8 mouse cellular contexts compared by ENCODE assay signal in the genomic region with DNA sequence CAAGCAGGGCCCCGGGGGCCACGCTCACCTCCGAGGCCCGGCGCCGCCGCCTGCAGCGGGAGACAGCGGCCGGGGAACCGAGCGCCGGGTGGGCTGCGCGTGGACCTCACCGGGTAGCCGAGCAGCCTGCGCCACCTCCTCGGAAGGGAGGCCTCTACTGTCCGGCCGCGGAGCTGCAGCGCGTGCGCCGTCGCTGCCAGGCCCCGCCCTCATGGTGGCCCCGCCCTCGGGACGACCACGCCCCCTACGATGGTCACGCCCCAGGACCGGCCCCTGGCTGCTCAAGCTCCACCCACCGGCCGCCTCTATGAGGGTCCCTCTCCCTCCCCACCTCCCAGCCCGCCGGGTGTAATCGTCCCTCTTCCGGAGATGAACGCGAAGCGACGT. TPM values are rescaled to one million over a fixed set of nuclear protein-coding genes. Genes with fewer than 3 reads are reported as not detected.
DNase-seq lines count a peak whose midpoint lies in the region; ATAC-seq and TF ChIP-seq lines count a peak whose summit lies in the region.

No protein-coding gene starts in this region.

- ATAC-seq in heart, embryonic 13.5 days (ENCODE audit: extremely low read depth, insufficient number of reproducible peaks, low FRiP score, low TSS enrichment), result peak; percentile 78; the same call in 1 of the 2 replicates
- ATAC-seq in kidney, postnatal 0 days (replicated peaks; ENCODE audit: low FRiP score, low read depth), result peak; percentile 91
- ATAC-seq in monocyte, adult 5-6 weeks (replicated peaks; ENCODE audit: insufficient number of reproducible peaks, low FRiP score, low TSS enrichment, poor library complexity, severe bottlenecking), result peak; percentile 71

- TF ChIP-seq CTCF in kidney, postnatal 0 days (IDR thresholded peaks at IDR 0.05; ENCODE audit: low read depth), result peak; percentile 60
- peak; percentile 78 for TF ChIP-seq CTCF in liver, adult 2 months (IDR thresholded peaks at IDR 0.05; ENCODE audit: low read depth, low read length)

- peaks cover 45% of the 10 kb centered on the region for H3K27me3 ChIP-seq in heart, embryonic 13.5 days (replicated peaks)
- H3K27me3 ChIP-seq in kidney, postnatal 0 days (ENCODE audit: insufficient read depth, low read length), result peaks cover 16% of the 10 kb centered on the region
- no peaks in the 10 kb centered on the region for H3K27me3 ChIP-seq in liver, adult 2 months (ENCODE audit: control insufficient read depth, insufficient read depth, low read length)

- under 1% methylated on average over 45 of the region's 45 CpGs for WGBS in heart, embryonic 13.5 days
- WGBS in kidney, postnatal 0 days, result under 1% methylated on average over 42 of the region's 45 CpGs
- WGBS in liver, adult 2 months, result 1% methylated on average over 43 of the region's 45 CpGs

- peak overlapping the region; percentile 87 for H3K9ac ChIP-seq in heart, embryonic 13.5 days
- H3K9ac ChIP-seq in kidney, postnatal 0 days (ENCODE audit: low read depth, low read length), result peak overlapping the region; percentile 55
- peak overlapping the region; percentile 83 for H3K9ac ChIP-seq in liver, adult 2 months (ENCODE audit: low read depth, low read length)

- no peak for TF ChIP-seq POLR2A in liver, adult 2 months (IDR thresholded peaks at IDR 0.05; ENCODE audit: extremely low read depth, insufficient read depth, low read length)

- H3K4me1 ChIP-seq in heart, embryonic 13.5 days, result peaks cover 11% of the 10 kb centered on the region
- H3K4me1 ChIP-seq in kidney, postnatal 0 days (replicated peaks; ENCODE audit: insufficient read depth, low read length), result peaks cover 7% of the 10 kb centered on the region; the same call in 1 of the 2 replicates
- no peaks in the 10 kb centered on the region; the same call in 1 of the 2 replicates for H3K4me1 ChIP-seq in liver, adult 2 months (ENCODE audit: control insufficient read depth, insufficient read depth, low read length)

- no peaks in the 10 kb centered on the region for H3K36me3 ChIP-seq in heart, embryonic 13.5 days
- no peaks in the 10 kb centered on the region for H3K36me3 ChIP-seq in kidney, postnatal 0 days (ENCODE audit: insufficient read depth, low read length)
- no peaks in the 10 kb centered on the region for H3K36me3 ChIP-seq in liver, adult 2 months (ENCODE audit: control insufficient read depth, insufficient read depth, low read length)

- H3K4me3 ChIP-seq in heart, embryonic 13.5 days, result peak overlapping the region; percentile 70
- H3K4me3 ChIP-seq in kidney, postnatal 0 days (replicated peaks; ENCODE audit: low read depth, low read length), result peak overlapping the region; percentile 47
- peak overlapping the region; percentile 55 for H3K4me3 ChIP-seq in liver, adult 2 months (ENCODE audit: insufficient read depth, low read depth, low read length)

- H3K9me3 ChIP-seq in heart, embryonic 13.5 days, result no peaks in the 10 kb centered on the region
- H3K9me3 ChIP-seq in kidney, postnatal 0 days (replicated peaks; ENCODE audit: low read length), result no peaks in the 10 kb centered on the region

- H3K27ac ChIP-seq in heart, embryonic 13.5 days (replicated peaks), result no peak overlapping the region
- H3K27ac ChIP-seq in kidney, postnatal 0 days, result no peak overlapping the region
- no peak overlapping the region for H3K27ac ChIP-seq in liver, adult 2 months (replicated peaks; ENCODE audit: insufficient read depth, low read depth, low read length)

- peak overlapping the region; percentile 100 for H3K4me2 ChIP-seq in heart, embryonic 13.5 days
- peak overlapping the region; percentile 97 for H3K4me2 ChIP-seq in kidney, postnatal 0 days (ENCODE audit: low read length)

- H3K79me2 ChIP-seq in liver, adult 2 months (ENCODE audit: control insufficient read depth, insufficient read depth, low read length), result no peaks in the 10 kb centered on the region

- peak; percentile 61 for DNase-seq in CD4-positive helper T cell, adult 2 months (ENCODE audit: low read depth, low spot score)
- peak; percentile 33 for DNase-seq in c-Kit-positive CD71-negative TER-119-negative erythroid progenitor cells, embryonic 14.5 days (ENCODE audit: low read depth)
- peak; percentile 22 for DNase-seq in fibroblast of lung, adult 2 months (ENCODE audit: low read depth)
- DNase-seq in kidney, postnatal 0 days (ENCODE audit: low spot score), result peak; percentile 87
- peak; percentile 36 for DNase-seq in liver, adult 2 months (ENCODE audit: extremely low read depth, low read depth, low spot score)
- DNase-seq in spleen, postnatal 36 days (ENCODE audit: low spot score in 2 of 2), result peak; percentile 43 to 47

RNA-seq across cellular contexts. Expression of gene Gm17304, which starts 34.3 kb away (rescaled TPM):
- polyA plus RNA-seq in heart, embryonic 13.5 days (2015; fragmentation: Nextera tagmentation; extraction: Ambion mirVana), result not detected in 2 replicates
- polyA plus RNA-seq in kidney, postnatal 0 days (2015; fragmentation: Nextera tagmentation; extraction: Ambion mirVana), result not detected in 2 replicates
- not detected in 2 replicates for total RNA-seq in liver, adult 2 months (2014; rRNA removed)
- not detected in 2 replicates for polyA plus RNA-seq in liver, adult 2 months (2012; rRNA removed)
- total RNA-seq in monocyte, adult 5-6 weeks (2017), result not detected in 3 replicates

Comparison
In these comparisons a context has a peak if more than half of its experiments do, and no peak if none do; other contexts are left out.
1. DNase-seq: peak in every context shown above with its lines; median percentile 87 in kidney, postnatal 0 days; 61 in CD4-positive helper T cell, adult 2 months; 45 in spleen, postnatal 36 days; 36 in liver, adult 2 months; 33 in c-Kit-positive CD71-negative TER-119-negative erythroid progenitor cells, embryonic 14.5 days; 22 in fibroblast of lung, adult 2 months.